Mouse (Mus musculus) regulatory T cell (primary cell): ENCODE results near the gene Ipo7.

Experiments
- in situ Hi-C: fragments of 300-600 bp; cut with MboI, MseI; formaldehyde crosslinking; loops from one replicate; pipeline ENCODE4 v1.15.1; 2025; ENCODE audit warnings: high pct_unique_total_duplicates

Gene Ipo7

GRCm38 (mm10) chr7:110105041-110105440 lies 87.0 kb downstream of the Ipo7 start:
- in situ Hi-C loops = no loop called here
